Mouse (Mus musculus) midbrain, embryonic 10.5 days (tissue): ENCODE data around the gene Prkd2. TPM values are rescaled to one million over a fixed set of nuclear protein-coding genes. Genes with fewer than 3 reads are reported as not detected.
A peak's percentile ranks its signal among the peaks of the same experiment; 100 is the strongest.

Experiments used
- DNase-seq: peaks from one replicate; pipeline ENCODE4 v3.0.0-alpha.2; 2017; ENCODE audit warnings: low spot score
- H3K27ac ChIP-seq: fragments of 300-500 bp; sonication (generic); replicated peaks from 2 replicates; pipeline ENCODE4 v1.5.1; 2016; ENCODE audit warnings: mild to moderate bottlenecking
- H3K27me3 ChIP-seq: fragments of 300-500 bp; sonication (generic); 2 replicates; pipeline ENCODE4 v1.6.1; 2016; ENCODE audit warnings: low read depth, mild to moderate bottlenecking; ENCODE audit not compliant: poor library complexity, severe bottlenecking
- H3K36me3 ChIP-seq: fragments of 300-500 bp; sonication (generic); 2 replicates; pipeline ENCODE4 v1.6.1; 2016; ENCODE audit warnings: mild to moderate bottlenecking, moderate library complexity
- H3K4me1 ChIP-seq: fragments of 300-500 bp; sonication (generic); 2 replicates; pipeline ENCODE4 v1.6.1; 2016
- H3K4me3 ChIP-seq: fragments of 300-500 bp; sonication (generic); 2 replicates; pipeline ENCODE4 v1.5.1; 2016; ENCODE audit warnings: mild to moderate bottlenecking, moderate library complexity
- H3K9me3 ChIP-seq: fragments of 300-500 bp; sonication (generic); replicated peaks from 2 replicates; pipeline ENCODE4 v1.6.1; 2016; ENCODE audit warnings: mild to moderate bottlenecking
- WGBS: fragments of 180-500 bp; shearing (Covaris S2); methylation state at CpG from one replicate; pipeline ENCODE4 v1.1.7; 2016; 5-methylcytosine and 5-hydroxymethylcytosine counted together
- polyA plus RNA-seq: library from polyadenylated mRNA; unstranded; fragments of >200 nt; fragmentation: Nextera tagmentation; extraction: Ambion mirVana; gene quantifications from 2 replicates; pipeline ENCODE4 v1.2.1, GENCODE M21; 2016

The Prkd2 gene
- polyA plus RNA-seq, 1 experiment from 2014 or later, result 11.1 TPM

DNA sequence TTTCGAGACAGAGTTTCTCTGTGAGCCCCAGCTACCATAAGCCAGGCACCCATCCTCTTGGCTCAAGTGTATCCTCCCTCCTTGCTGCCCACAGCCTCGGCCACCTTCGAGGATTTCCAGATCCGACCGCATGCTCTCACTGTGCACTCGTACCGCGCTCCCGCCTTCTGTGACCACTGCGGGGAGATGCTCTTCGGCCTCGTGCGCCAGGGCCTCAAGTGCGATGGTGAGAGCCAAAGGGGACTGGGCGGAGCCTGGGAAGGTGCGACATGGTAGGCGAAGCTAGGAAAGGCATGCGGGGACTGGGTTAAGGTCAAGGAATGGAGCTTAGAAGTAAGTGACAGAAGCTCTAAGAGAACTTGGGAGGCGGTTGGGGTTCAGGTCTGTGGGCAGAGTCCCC is 4.8 kb downstream of the Prkd2 start:
- no peak for DNase-seq
- Histone ChIP-seq H3K4me3 (no peak overlapping the region), H3K27ac (no peak overlapping the region), H3K27me3 (peaks cover 15% of the 10 kb centered on the region; the same call in 1 of the 2 replicates), H3K4me1 (peaks cover 31% of the 10 kb centered on the region), H3K9me3 (no peaks in the 10 kb centered on the region), H3K36me3 (peaks cover 52% of the 10 kb centered on the region)
- WGBS, result 88% methylated on average over 19 of the region's 19 CpGs

DNA sequence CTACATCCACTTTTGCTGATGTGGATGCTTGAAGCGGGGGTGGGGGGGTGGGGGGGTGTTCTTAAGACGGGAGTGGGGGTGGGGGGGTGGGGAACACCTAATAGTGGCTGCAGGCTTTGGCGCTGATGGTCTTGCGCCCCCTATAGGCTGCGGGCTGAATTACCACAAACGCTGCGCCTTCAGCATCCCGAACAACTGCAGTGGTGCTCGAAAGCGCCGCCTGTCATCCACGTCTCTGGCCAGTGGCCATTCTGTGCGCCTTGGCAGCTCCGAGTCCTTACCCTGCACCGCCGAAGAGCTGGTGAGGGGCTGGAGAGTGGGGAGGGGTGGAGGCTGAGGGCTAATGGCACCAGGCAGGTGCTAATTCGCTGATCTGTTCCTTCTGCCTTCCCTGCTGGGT is 5.9 kb downstream of the Prkd2 start:
- Histone ChIP-seq H3K4me1 (peaks cover 23% of the 10 kb centered on the region), H3K27ac (0 out of 2 replicates have a peak overlapping the region, but pooled peaks have one; percentile 7), H3K27me3 (peaks cover 15% of the 10 kb centered on the region; the same call in 1 of the 2 replicates), H3K4me3 (no peak overlapping the region), H3K36me3 (peaks cover 60% of the 10 kb centered on the region), H3K9me3 (no peaks in the 10 kb centered on the region)
- 19% methylated on average over 17 of the region's 17 CpGs for WGBS
- DNase-seq, result peak; percentile 55

DNA sequence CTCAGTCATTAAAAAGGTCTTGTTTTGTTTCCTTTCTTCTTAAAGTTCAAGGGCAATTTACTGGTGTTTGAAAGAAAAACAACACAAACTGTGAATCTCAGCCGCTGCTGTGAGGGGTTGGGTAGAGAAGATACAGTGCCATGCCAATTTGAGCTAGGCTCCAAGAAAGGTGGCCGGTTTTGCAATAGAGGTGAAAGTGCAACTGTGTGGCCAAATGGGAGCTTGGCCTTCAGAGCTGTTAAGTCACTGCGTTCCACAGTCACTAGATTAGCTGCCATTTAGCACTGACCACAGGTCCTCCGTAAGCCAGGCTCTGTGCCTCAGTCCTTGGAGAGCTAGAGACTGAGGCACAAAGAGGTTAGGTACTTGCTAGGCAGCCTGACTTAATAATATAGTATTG is 8.9 kb downstream of the Prkd2 start:
- Histone ChIP-seq H3K36me3 (peaks cover 83% of the 10 kb centered on the region), H3K27ac (no peak overlapping the region), H3K9me3 (no peaks in the 10 kb centered on the region), H3K4me3 (no peak overlapping the region), H3K27me3 (no peaks in the 10 kb centered on the region), H3K4me1 (no peaks in the 10 kb centered on the region; the same call in 1 of the 2 replicates)
- 91% methylated on average over 4 of the region's 4 CpGs for WGBS
- no peak for DNase-seq

DNA sequence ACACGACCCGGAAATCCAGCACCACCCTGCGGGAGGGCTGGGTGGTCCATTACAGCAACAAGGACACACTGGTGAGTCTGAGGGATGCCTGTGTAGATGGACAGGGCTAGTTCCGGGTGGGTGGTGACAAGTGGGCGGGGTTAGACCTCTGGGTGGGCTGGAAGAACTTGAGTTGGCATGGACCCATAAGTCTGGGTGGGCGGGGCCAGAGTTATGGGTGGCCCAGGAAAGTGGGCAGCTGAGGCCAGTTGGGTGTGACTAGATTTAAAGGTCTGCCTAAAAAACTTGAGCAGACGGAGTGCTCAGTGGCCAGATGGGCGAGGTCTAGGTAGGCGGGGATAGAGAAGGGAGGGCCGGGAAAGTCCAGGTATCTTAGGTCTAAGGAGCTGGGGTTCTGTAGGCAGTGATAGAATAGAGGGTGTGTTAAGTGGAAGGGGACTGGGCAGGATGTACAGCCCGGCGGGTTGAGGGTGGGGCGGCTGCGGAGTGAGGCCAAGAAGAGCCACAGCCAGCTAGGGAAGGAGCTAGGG is 10.7 kb downstream of the Prkd2 start:
- H3K27me3 ChIP-seq, result no peaks in the 10 kb centered on the region
- H3K9me3 ChIP-seq, result no peaks in the 10 kb centered on the region
- no peak overlapping the region for H3K27ac ChIP-seq
- 90% methylated on average over 14 of the region's 14 CpGs for WGBS
- H3K36me3 ChIP-seq, result peaks cover 94% of the 10 kb centered on the region
- H3K4me3 ChIP-seq, result no peak overlapping the region
- no peaks in the 10 kb centered on the region; the same call in 1 of the 2 replicates for H3K4me1 ChIP-seq
- DNase-seq, result no peak

DNA sequence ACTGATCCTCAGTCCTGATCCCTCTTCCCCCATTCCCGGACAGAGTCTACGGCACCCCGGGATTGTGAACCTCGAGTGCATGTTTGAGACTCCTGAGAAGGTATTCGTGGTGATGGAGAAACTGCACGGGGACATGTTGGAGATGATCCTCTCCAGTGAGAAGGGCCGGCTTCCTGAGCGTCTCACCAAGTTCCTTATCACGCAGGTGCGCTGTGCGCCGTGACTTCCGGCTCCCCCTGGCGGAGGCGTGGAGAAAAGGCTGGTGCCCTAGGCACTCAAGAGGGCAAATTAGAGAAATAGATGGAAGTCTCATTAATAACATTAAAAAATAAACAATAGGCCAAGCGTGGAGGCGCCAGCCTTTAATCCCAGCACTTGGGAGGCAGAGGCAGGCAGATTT is 15.6 kb downstream of the Prkd2 start:
- H3K9me3 ChIP-seq, result no peaks in the 10 kb centered on the region
- no peaks in the 10 kb centered on the region for H3K4me1 ChIP-seq
- no peak overlapping the region for H3K27ac ChIP-seq
- peak; percentile 36 for DNase-seq
- peaks cover 79% of the 10 kb centered on the region for H3K36me3 ChIP-seq
- no peaks in the 10 kb centered on the region for H3K27me3 ChIP-seq
- H3K4me3 ChIP-seq, result no peak overlapping the region
- 21% methylated on average over 17 of the region's 17 CpGs for WGBS

DNA sequence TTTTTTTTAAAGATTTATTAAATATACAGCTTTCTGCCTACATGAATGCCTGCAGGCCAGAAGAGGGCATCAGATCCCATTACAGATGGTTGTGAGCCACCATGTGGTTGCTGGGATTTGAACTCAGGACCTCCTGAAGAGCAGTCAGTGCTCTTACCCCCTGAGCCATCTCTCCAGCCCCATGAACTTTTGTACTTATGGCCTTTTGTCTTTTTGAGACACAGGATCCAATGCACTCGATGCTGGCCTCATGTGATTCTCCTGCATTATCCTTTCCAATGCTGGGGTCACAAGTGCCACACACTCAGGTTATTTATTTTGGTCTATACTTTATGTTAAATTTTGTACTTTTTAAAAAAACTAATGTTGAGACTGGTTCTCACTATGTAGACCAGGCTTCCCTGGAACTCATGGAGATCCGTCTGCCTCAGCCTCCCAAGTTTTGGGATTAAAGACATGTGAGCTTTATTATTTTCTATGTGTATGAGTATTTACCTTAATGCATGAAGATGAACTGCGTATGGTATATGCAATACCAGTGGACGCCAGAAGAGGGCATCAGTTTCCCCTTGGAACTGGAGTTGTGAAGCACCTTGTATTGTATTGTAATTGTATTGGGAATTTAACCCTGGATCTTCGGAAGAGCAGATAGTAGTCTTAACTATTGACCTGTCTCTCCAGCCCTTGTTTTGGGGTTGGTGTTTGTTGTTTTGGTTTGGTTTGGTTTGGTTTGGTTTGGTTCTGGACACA is 17.4 kb downstream of the Prkd2 start:
- Histone ChIP-seq H3K27me3 (no peaks in the 10 kb centered on the region), H3K27ac (no peak overlapping the region), H3K4me3 (no peak overlapping the region), H3K36me3 (peaks cover 79% of the 10 kb centered on the region), H3K4me1 (no peaks in the 10 kb centered on the region), H3K9me3 (0 out of 2 replicates have a peak, but pooled peaks cover 3% of the 10 kb centered on the region)
- WGBS, result 33% methylated on average over 5 of the region's 5 CpGs
- peak; percentile 50 for DNase-seq

DNA sequence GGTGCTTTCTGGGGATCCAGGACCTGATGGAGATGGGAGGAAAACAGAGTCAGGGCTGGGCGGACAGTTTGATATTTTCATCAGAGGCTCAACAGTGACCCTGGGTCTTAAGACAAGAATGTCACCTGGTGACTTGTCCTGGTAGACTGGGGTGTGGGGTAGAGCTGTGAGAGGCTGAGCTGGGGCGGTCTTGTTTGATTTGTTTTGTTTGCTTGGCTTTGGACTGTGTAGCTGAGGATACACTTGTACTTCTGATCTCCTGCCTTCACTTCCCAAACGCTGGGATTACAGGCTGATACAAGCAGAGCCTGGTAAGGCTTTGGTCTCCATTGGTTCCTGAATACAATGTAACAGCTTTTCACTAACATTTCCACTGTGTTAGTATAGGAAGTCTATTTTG is 24.8 kb downstream of the Prkd2 start:
- no peak overlapping the region for H3K4me3 ChIP-seq
- H3K9me3 ChIP-seq, result 0 out of 2 replicates have a peak, but pooled peaks cover 3% of the 10 kb centered on the region
- peaks cover 66% of the 10 kb centered on the region for H3K36me3 ChIP-seq
- WGBS, result 84% methylated on average over 3 of the region's 3 CpGs
- no peaks in the 10 kb centered on the region for H3K27me3 ChIP-seq
- H3K4me1 ChIP-seq, result peaks cover 18% of the 10 kb centered on the region
- no peak overlapping the region for H3K27ac ChIP-seq
- DNase-seq, result no peak

DNA sequence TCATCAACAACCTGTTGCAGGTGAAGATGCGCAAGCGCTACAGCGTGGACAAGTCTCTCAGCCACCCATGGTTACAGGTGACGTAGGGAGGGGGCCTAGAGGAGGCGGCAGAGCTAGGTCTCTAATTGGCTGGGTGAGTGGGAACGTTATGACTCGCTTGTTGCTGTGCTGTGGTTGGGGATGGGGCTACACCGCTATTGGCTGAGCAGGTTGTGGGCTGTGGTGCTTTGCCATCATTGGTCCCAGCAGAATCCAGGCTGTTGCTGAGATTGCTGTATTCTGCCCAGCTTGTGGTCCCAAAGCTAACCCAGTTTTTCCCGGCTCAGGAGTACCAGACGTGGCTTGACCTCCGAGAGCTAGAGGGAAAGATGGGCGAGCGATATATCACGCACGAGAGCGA is 26.8 kb downstream of the Prkd2 start:
- 10% methylated on average over 16 of the region's 16 CpGs for WGBS
- Histone ChIP-seq H3K36me3 (peaks cover 46% of the 10 kb centered on the region), H3K27ac (peak overlapping the region; percentile 68), H3K4me3 (peak overlapping the region; percentile 41), H3K9me3 (no peaks in the 10 kb centered on the region), H3K27me3 (no peaks in the 10 kb centered on the region), H3K4me1 (peaks cover 22% of the 10 kb centered on the region)
- DNase-seq, result peak; percentile 67

DNA sequence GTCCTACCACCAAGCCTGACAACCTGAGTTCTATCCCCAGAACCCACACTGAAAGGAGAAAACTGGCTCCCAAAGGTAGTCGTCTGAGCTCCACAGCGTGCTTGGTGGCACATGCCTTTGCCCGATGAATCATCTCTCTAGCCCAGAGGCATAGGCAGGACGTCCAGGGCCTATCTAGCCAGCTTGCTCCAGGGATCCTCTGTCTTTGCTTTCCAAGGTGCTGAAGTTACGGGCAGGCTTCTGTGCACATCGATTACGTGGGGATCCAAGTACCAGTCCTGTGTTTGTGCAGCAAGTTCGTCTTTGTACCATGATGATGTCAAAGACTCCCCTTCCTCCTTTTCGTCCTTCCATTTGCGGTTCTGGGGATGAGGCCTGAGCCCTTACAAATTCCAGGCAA is 28.9 kb downstream of the Prkd2 start:
- Histone ChIP-seq H3K27me3 (no peaks in the 10 kb centered on the region), H3K4me3 (no peak overlapping the region), H3K4me1 (peaks cover 38% of the 10 kb centered on the region), H3K36me3 (peaks cover 28% of the 10 kb centered on the region), H3K27ac (no peak overlapping the region), H3K9me3 (no peaks in the 10 kb centered on the region)
- 86% methylated on average over 10 of the region's 10 CpGs for WGBS
- DNase-seq, result no peak

DNA sequence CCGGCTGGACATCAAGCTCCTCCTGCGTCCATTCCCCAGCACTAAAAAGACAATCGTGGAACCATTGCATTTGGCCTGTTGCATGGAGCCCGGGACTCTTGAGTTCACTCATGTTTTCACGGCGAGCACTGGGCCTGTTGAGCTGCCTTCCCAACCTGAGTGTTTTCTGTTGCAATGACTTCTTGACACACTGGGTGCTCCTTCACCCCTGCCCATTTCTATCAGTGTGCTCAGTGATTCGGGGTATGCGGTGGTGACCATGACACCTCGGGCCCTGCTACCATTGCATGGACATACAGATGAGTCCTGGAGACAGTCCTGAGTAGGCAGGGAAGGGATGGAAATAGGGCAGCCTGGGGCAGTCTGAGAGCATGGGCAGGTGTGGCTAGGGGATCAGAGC is 29.8 kb downstream of the Prkd2 start:
- no peaks in the 10 kb centered on the region for H3K9me3 ChIP-seq
- no peaks in the 10 kb centered on the region for H3K27me3 ChIP-seq
- no peak for DNase-seq
- 94% methylated on average over 9 of the region's 9 CpGs for WGBS
- no peak overlapping the region for H3K4me3 ChIP-seq
- H3K27ac ChIP-seq, result no peak overlapping the region
- H3K4me1 ChIP-seq, result peaks cover 46% of the 10 kb centered on the region
- peaks cover 21% of the 10 kb centered on the region for H3K36me3 ChIP-seq

DNA sequence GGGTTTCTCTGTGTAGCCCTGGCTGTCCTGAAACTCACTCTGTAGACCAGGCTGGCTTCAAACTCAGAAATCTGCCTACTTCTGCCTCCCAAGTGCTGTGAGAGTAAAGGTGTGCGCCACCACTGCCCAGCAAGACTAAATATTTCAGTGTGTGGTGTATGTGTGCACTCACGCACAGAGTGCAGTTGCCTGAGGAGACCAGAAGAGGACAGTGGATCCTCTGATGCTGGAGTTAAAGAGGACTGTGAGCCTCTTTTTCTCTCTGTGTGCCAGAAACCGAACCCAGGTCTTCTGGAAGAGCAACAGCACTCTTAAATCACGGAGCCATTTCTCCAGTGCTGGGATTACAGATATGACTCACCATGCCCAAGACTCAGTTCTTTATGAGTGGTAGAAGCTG is 30.7 kb downstream of the Prkd2 start:
- no peaks in the 10 kb centered on the region for H3K27me3 ChIP-seq
- no peak overlapping the region for H3K4me3 ChIP-seq
- H3K36me3 ChIP-seq, result peaks cover 20% of the 10 kb centered on the region
- peaks cover 46% of the 10 kb centered on the region for H3K4me1 ChIP-seq
- no peaks in the 10 kb centered on the region for H3K9me3 ChIP-seq
- no peak for DNase-seq
- no peak overlapping the region for H3K27ac ChIP-seq
- WGBS, result 90% methylated on average over 4 of the region's 4 CpGs

DNA sequence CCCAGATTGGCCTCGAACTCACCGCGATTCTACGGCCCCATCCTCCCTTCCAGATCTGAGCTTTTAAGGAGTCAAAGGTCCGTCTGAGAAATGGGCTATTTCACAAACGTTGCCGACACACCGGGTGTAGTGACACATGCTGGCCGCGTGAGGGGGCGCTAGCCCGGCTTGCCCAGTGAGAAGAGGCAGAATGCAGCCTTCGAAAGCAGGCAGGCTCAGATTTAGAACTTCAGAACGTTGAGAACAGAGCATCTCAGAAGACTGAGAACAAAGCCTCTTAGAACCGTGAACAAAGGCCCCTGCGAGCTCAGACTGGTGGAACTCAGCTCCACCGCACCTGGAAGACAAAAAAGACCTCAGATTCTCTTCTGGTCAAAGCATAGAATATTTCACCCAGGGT is 31.5 kb downstream of the Prkd2 start:
- H3K9me3 ChIP-seq, result no peaks in the 10 kb centered on the region
- H3K4me1 ChIP-seq, result peaks cover 51% of the 10 kb centered on the region
- 5% methylated on average over 17 of the region's 17 CpGs for WGBS
- H3K36me3 ChIP-seq, result peaks cover 23% of the 10 kb centered on the region
- H3K27me3 ChIP-seq, result no peaks in the 10 kb centered on the region
- peak overlapping the region; percentile 90 for H3K27ac ChIP-seq
- peak; percentile 81 for DNase-seq
- H3K4me3 ChIP-seq, result peak overlapping the region; percentile 74

DNA sequence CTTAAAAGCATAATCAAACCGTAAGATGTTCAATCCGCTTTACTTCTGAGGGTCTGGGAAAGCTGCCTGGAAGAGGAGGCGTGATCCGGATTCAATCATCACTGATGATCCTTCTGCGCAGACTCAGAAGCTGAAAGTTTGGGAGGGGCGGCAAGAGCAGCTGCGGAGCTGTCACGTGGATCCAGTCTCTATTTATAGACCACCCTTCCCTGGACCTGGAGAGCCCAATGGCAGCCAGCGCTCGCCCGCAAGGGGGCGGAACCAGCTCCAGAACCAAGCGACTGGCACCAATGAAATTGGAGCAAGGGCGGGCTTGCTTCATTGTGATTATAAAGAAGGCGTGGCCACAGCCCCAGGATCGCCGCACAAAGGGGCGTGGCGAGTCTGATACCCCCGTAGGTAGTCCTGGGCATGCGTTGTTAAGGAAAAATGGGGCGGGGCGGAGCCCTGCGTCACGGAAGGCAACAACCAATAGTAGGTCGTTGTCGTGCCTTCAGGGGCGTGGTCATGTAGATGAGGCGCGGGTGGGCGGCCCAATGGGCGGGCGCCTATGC is 32.1 kb downstream of the Prkd2 start:
- H3K9me3 ChIP-seq, result no peaks in the 10 kb centered on the region
- DNase-seq, result peak; percentile 100
- WGBS, result under 1% methylated on average over 33 of the region's 33 CpGs
- H3K4me3 ChIP-seq, result peak overlapping the region; percentile 74
- H3K27me3 ChIP-seq, result no peaks in the 10 kb centered on the region
- peak overlapping the region; percentile 90 for H3K27ac ChIP-seq
- peaks cover 50% of the 10 kb centered on the region for H3K4me1 ChIP-seq
- H3K36me3 ChIP-seq, result peaks cover 18% of the 10 kb centered on the region
